Mouse (Mus musculus) cerebellum, adult 2 months (tissue): ENCODE results near the gene Pcnx. TPM values are rescaled to one million over a fixed set of nuclear protein-coding genes. Genes with fewer than 3 reads are reported as not detected.

Source experiments
- DNase-seq, 2 experiments: peaks; one replicate each; pipeline ENCODE4 v3.0.0; 2021
- H3K27ac ChIP-seq: fragments of 200-500 bp; 2 replicates; pipeline ENCODE4 v1.5.1; 2012; ENCODE audit warnings: low read length, control low read depth, inconsistent platforms; ENCODE audit not compliant: insufficient read depth
- H3K27me3 ChIP-seq: fragments of 200-500 bp; 2 replicates; pipeline ENCODE4 v1.6.1; 2012; ENCODE audit warnings: inconsistent platforms, mild to moderate bottlenecking, low read length, moderate library complexity; ENCODE audit not compliant: control insufficient read depth, insufficient read depth
- H3K4me1 ChIP-seq: fragments of 200-500 bp; 2 replicates; pipeline ENCODE4 v1.6.1; 2011; ENCODE audit warnings: low read length; ENCODE audit not compliant: control insufficient read depth, insufficient read depth
- H3K4me3 ChIP-seq: fragments of 200-500 bp; replicated peaks from 2 replicates; pipeline ENCODE3; 2011; ENCODE audit warnings: mild to moderate bottlenecking, low read depth, low read length, control low read depth; ENCODE audit not compliant: insufficient read depth
- CTCF ChIP-seq: fragments of 200-500 bp; IDR thresholded peaks from 2 replicates; pipeline ENCODE4 v1.5.1; 2011; ENCODE audit warnings: low read depth, mild to moderate bottlenecking, control low read depth, low read length, moderate library complexity, borderline replicate concordance; ENCODE audit not compliant: insufficient read depth
- POLR2A ChIP-seq: fragments of 200-500 bp; IDR thresholded peaks from 2 replicates; pipeline ENCODE4 v1.6.1; 2011; ENCODE audit warnings: low read length, control low read depth, borderline replicate concordance; ENCODE audit not compliant: insufficient read depth
- WGBS: fragments of 180-500 bp; shearing (Covaris S2); methylation state at CpG from one replicate; pipeline ENCODE4 v1.1.7; 2018; 5-methylcytosine and 5-hydroxymethylcytosine counted together
- polyA plus RNA-seq: library from polyadenylated mRNA; depleted of rRNA; stranded (reverse); fragments of >200 nt; gene quantifications from 2 replicates; pipeline ENCODE4 v1.2.3, GENCODE M21; 2012

Gene Pcnx
- polyA plus RNA-seq, 1 experiment: 45.3 TPM

- no peaks in the 10 kb centered on the region for H3K4me1 ChIP-seq
- H3K27me3 ChIP-seq: no peaks in the 10 kb centered on the region
- H3K4me3 ChIP-seq: no peak overlapping the region
- H3K27ac ChIP-seq: no peak overlapping the region
- WGBS: 73% methylated on average over 19 of the region's 19 CpGs
- no peak for TF ChIP-seq CTCF
- no peak for TF ChIP-seq POLR2A
- no peak for DNase-seq
Measured at GRCm38 (mm10) chr12:81927643-81928381, 68.0 kb downstream of the Pcnx start.

- 87% methylated on average over 6 of the region's 6 CpGs for WGBS
- no peak for DNase-seq
- Histone ChIP-seq H3K27ac (no peak overlapping the region), H3K4me3 (no peak overlapping the region), H3K4me1 (no peaks in the 10 kb centered on the region), H3K27me3 (no peaks in the 10 kb centered on the region)
- no peak for TF ChIP-seq POLR2A
Measured at GRCm38 (mm10) chr12:81928382-81928770, 68.6 kb downstream of the Pcnx start.

DNA sequence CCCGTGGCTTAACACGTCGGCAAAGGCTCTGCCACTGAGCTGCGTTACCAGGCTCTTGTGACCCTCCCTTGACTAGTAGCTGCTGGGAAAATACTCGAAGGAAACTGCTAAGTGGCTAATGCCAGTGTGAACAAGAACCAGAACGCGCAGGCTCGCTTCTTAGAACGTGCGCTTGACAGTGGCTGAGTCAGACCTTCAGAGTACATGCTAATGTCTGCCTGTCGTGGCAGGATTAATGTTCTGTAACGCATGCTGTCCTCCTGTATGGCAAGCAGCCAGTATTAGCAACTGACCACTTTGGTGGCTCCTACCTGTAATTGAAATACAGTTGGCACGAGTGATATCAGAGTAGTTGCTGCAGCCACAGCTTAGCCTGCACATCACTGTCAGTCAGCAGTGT lies 72.2 kb downstream of the Pcnx start:
- no peak for DNase-seq
- Histone ChIP-seq H3K4me3 (no peak overlapping the region), H3K27me3 (no peaks in the 10 kb centered on the region), H3K4me1 (no peaks in the 10 kb centered on the region), H3K27ac (no peak overlapping the region)
- TF ChIP-seq CTCF (no peak), POLR2A (no peak)
- WGBS: 61% methylated on average over 13 of the region's 13 CpGs

DNA sequence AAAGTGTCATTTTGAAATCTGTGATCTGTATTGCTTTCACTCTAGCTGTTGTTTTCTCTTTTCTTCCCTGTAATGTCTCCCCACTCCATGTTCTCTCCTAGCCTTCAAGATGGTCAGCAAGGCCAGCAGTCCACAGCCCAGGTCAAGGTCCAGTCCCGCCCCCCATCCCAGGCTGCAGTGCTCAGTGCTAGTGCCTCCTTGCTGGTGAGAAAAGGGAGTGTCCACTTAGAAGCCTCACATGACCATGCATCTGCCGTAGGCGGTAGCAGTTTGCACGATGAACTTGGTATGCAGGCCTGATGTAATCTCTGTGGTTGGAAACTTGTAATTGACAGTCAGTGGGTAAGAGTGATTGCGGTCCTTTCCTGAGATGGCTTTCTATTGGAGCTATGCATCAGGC lies 73.6 kb downstream of the Pcnx start:
- Histone ChIP-seq H3K27me3 (no peaks in the 10 kb centered on the region), H3K4me1 (no peaks in the 10 kb centered on the region), H3K4me3 (no peak overlapping the region), H3K27ac (no peak overlapping the region)
- whole genome bisulfite sequencing: 90% methylated on average over 5 of the region's 5 CpGs
- no peak for TF ChIP-seq CTCF
- no peak for TF ChIP-seq POLR2A
- DNase-seq: no peak

- TF ChIP-seq POLR2A (no peak), CTCF (no peak)
- 94% methylated on average over 5 of the region's 5 CpGs for WGBS
- no peak for DNase-seq
- no peaks in the 10 kb centered on the region for H3K27me3 ChIP-seq
- no peak overlapping the region for H3K27ac ChIP-seq
- no peak overlapping the region for H3K4me3 ChIP-seq
- no peaks in the 10 kb centered on the region for H3K4me1 ChIP-seq
Measured at GRCm38 (mm10) chr12:81934510-81934909, 74.7 kb downstream of the Pcnx start.

- no peak for DNase-seq
- no peak overlapping the region for H3K27ac ChIP-seq
- WGBS: 73% methylated on average over 4 of the region's 4 CpGs
- no peaks in the 10 kb centered on the region for H3K27me3 ChIP-seq
- no peak overlapping the region for H3K4me3 ChIP-seq
- TF ChIP-seq CTCF (no peak), POLR2A (no peak)
- H3K4me1 ChIP-seq: no peaks in the 10 kb centered on the region
Measured at GRCm38 (mm10) chr12:81936066-81936465, 76.2 kb downstream of the Pcnx start.

DNA sequence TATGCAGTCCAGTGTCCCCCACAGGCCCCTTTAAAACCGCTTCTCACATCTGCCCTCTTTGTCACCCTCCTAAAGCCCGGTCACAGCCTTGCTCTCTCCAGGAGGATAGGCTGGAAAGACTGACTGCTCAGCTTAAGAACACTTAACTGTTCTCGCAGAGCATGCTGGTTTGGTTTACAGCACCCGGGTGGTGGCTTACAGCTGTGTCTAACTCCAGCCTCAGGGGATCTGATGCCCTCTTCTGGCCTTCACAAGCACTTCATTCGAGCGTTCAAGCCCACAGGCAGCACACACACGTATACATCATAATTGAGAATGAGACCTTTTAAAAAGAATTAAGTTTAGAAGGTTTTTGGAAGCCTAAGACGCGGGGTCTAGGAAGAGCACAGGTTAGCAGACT lies 81.4 kb downstream of the Pcnx start:
- no peaks in the 10 kb centered on the region for H3K27me3 ChIP-seq
- H3K27ac ChIP-seq: no peak overlapping the region
- no peak for DNase-seq
- WGBS: 88% methylated on average over 9 of the region's 9 CpGs
- H3K4me3 ChIP-seq: no peak overlapping the region
- TF ChIP-seq POLR2A: no peak
- TF ChIP-seq CTCF: no peak
- no peaks in the 10 kb centered on the region for H3K4me1 ChIP-seq

GRCm38 (mm10) chr12:81943331-81944062 lies 83.7 kb downstream of the Pcnx start:
- no peak overlapping the region for H3K27ac ChIP-seq
- WGBS: 76% methylated on average over 12 of the region's 12 CpGs
- H3K4me3 ChIP-seq: no peak overlapping the region
- TF ChIP-seq CTCF (no peak), POLR2A (no peak)
- no peaks in the 10 kb centered on the region; the same call in 1 of the 2 replicates for H3K4me1 ChIP-seq
- H3K27me3 ChIP-seq: no peaks in the 10 kb centered on the region
- DNase-seq: no peak
